Mouse (Mus musculus): ENCODE data around the gene Rbp7. TPM values are rescaled to one million over a fixed set of nuclear protein-coding genes. Genes with fewer than 3 reads are reported as not detected.
A peak's percentile ranks its signal among the peaks of the same experiment; 100 is the strongest.

Gene Rbp7
- total RNA-seq (2017), result not detected in 2 replicates

GRCm38 (mm10) chr4:149454879-149455278 is at the start of gene Rbp7:
Rbp7 (minus strand) TSS chr4:149454978.
- ATAC-seq (replicated peaks in 1 of 2; ENCODE audit: insufficient read depth in 1 of 2, low FRiP score in 2 of 2, low TSS enrichment in 1 of 2, low read depth in 1 of 2, poor library complexity in 2 of 2, severe bottlenecking in 2 of 2), result no peak

GRCm38 (mm10) chr4:149504363-149504762 is 49.6 kb upstream of the Rbp7 start:
- ATAC-seq (replicated peaks in 1 of 2; ENCODE audit: insufficient read depth in 1 of 2, low FRiP score in 2 of 2, low TSS enrichment in 1 of 2, low read depth in 1 of 2, poor library complexity in 2 of 2, severe bottlenecking in 2 of 2), result no peak

DNA sequence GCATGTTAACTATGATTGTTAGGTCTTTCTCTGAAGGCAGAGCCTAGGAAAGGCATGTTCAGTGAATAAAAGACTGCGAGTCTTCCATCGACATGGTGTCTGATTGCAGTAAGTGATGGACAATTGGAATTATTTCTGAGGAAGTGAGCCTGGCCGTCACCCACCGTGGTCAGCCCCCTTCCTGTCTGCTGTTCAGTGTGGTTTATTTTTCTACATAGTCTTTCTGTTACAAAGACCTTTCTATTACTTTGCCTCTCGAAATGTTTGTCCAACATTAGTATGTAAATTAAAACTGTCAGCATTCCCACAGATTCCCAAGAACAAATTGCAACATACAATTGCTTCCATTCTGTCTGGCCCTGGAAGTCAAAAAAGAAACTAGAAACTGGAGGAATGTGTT is 45.0 kb upstream of the Rbp7 start:
- ATAC-seq (replicated peaks in 1 of 2; ENCODE audit: insufficient read depth in 1 of 2, low FRiP score in 2 of 2, low TSS enrichment in 1 of 2, low read depth in 1 of 2, poor library complexity in 2 of 2, severe bottlenecking in 2 of 2), result no peak

- no peak for ATAC-seq (replicated peaks in 1 of 2; ENCODE audit: insufficient read depth in 1 of 2, low FRiP score in 2 of 2, low TSS enrichment in 1 of 2, low read depth in 1 of 2, poor library complexity in 2 of 2, severe bottlenecking in 2 of 2)
Observed at GRCm38 (mm10) chr4:149498901-149499300, 44.1 kb upstream of the Rbp7 start.

- 0 out of 4 replicates have a peak, but pooled peaks of 1 of the 2 experiments have one; percentile 17 for ATAC-seq (replicated peaks in 1 of 2; ENCODE audit: insufficient read depth in 1 of 2, low FRiP score in 2 of 2, low TSS enrichment in 1 of 2, low read depth in 1 of 2, poor library complexity in 2 of 2, severe bottlenecking in 2 of 2)
Observed at GRCm38 (mm10) chr4:149496612-149497011, 41.8 kb upstream of the Rbp7 start.

DNA sequence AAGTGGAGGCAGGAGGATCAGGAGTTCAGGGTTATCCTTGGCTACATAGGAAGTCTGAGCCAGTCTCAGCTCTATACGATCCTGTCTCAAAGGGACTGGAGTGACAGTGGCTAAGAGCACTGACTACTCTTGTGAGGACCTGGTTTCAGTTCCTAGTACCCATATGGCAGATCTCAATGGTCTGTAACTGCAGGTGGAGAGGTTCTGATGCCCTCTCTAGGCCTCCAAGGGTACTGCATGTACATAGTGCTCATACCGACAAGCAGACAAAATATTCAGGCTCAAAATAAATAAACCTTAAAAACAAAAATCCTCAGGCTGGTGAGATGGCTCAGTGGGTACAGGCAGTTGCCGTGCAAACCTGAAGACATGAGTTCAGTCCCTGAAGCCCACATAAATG is 36.4 kb upstream of the Rbp7 start:
- no peak for ATAC-seq (replicated peaks in 1 of 2; ENCODE audit: insufficient read depth in 1 of 2, low FRiP score in 2 of 2, low TSS enrichment in 1 of 2, low read depth in 1 of 2, poor library complexity in 2 of 2, severe bottlenecking in 2 of 2)

DNA sequence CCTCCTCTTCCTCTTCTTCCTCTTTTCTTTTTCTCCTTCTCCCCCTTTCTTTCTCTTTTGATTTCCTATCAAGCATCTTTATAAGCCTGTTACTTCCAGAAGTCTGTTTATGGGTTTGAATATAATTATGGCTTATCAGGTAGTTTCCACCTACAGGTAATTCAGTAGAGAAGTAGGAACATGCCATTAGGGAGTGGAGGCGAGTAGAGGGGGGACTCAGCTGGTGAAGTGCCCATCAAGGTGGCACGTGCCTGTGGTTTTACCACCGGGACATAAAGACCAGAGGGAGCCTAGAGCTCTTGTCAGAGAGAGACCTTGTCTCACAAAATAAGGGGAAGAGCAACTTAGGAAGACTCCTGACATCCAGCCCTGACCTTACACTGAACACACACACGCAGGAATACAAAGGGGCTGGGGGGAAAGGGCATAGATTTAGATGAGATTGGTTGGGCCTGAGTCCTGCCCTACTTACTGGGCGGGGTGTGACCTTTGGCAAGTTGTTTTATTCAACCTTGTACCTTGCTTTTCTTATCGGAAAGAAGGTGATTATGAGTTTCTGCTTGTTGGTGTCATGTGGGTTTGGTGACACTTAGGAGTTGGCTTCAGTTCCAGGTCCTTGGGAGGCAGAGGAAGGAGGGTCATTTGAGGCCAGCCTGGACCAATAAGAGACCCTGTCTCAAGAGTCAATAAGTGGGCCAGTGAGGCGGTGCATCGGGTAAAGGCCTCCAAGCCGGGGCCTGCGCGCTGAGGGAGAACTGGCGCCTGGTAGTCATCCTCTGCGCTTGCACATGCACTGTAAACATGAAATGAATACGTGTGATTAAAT is 34.9 kb upstream of the Rbp7 start:
- no peak for ATAC-seq (replicated peaks in 1 of 2; ENCODE audit: insufficient read depth in 1 of 2, low FRiP score in 2 of 2, low TSS enrichment in 1 of 2, low read depth in 1 of 2, poor library complexity in 2 of 2, severe bottlenecking in 2 of 2)

GRCm38 (mm10) chr4:149487729-149488128 is 33.0 kb upstream of the Rbp7 start:
- ATAC-seq (replicated peaks in 1 of 2; ENCODE audit: insufficient read depth in 1 of 2, low FRiP score in 2 of 2, low TSS enrichment in 1 of 2, low read depth in 1 of 2, poor library complexity in 2 of 2, severe bottlenecking in 2 of 2), result no peak

GRCm38 (mm10) chr4:149485825-149486206 is 31.0 kb upstream of the Rbp7 start:
- ATAC-seq (replicated peaks in 1 of 2; ENCODE audit: insufficient read depth in 1 of 2, low FRiP score in 2 of 2, low TSS enrichment in 1 of 2, low read depth in 1 of 2, poor library complexity in 2 of 2, severe bottlenecking in 2 of 2), result peak; percentile 22 to 35; a peak in 2 of 4 replicates

- ATAC-seq (replicated peaks in 1 of 2; ENCODE audit: insufficient read depth in 1 of 2, low FRiP score in 2 of 2, low TSS enrichment in 1 of 2, low read depth in 1 of 2, poor library complexity in 2 of 2, severe bottlenecking in 2 of 2), result peak; percentile 97 to 99
Observed at GRCm38 (mm10) chr4:149485053-149485824, 30.5 kb upstream of the Rbp7 start, which contains the start of the genes Nmnat1 and Lzic. Nmnat1 (minus strand) TSS chr4:149485202. Lzic (plus strand) TSS chr4:149485229.

GRCm38 (mm10) chr4:149484566-149484965 is 29.8 kb upstream of the Rbp7 start:
- ATAC-seq (replicated peaks in 1 of 2; ENCODE audit: insufficient read depth in 1 of 2, low FRiP score in 2 of 2, low TSS enrichment in 1 of 2, low read depth in 1 of 2, poor library complexity in 2 of 2, severe bottlenecking in 2 of 2), result no peak

GRCm38 (mm10) chr4:149477078-149477477 is 22.3 kb upstream of the Rbp7 start, which contains the start of gene Tmem274:
Tmem274 (plus strand) TSS chr4:149477378.
- no peak for ATAC-seq (replicated peaks in 1 of 2; ENCODE audit: insufficient read depth in 1 of 2, low FRiP score in 2 of 2, low TSS enrichment in 1 of 2, low read depth in 1 of 2, poor library complexity in 2 of 2, severe bottlenecking in 2 of 2)

DNA sequence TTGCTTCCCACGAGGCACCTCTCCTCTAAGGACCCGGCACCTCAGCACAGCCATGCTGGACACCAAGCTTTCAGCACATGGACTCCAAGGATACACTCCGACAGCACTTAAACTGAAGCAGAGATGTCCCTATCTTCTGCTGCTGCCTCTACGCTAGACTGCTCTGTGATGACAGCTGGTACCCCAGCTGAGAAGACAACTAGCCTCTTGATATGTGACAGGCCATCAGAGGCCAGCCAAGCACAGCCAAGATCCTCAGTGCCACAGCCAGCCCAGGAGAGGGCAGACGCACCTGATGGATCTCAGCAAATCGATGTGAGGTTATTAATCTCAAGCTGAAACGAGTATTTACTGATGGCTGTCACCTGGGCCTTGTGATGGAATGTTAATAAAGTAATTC is 20.3 kb upstream of the Rbp7 start:
- ATAC-seq (replicated peaks in 1 of 2; ENCODE audit: insufficient read depth in 1 of 2, low FRiP score in 2 of 2, low TSS enrichment in 1 of 2, low read depth in 1 of 2, poor library complexity in 2 of 2, severe bottlenecking in 2 of 2), result no peak

DNA sequence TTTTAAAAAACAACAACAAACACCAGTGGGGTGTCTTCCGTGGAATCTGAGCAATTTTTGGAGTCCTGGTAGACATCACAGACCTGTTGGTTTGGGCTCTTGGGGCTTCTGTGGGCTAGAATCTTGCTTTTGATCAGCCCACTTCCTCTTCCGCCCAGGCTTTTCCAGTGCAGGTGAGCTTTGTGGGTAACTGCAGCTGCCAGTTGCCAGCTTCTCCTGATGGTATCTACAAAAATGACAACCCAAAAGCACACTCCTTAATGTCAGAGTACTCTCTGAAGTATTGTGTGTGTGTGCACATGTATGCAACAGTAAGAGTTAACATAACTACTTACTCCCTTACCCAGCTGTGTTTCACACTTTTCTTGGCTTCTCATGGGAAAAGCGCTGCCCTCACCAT is 14.8 kb upstream of the Rbp7 start:
- no peak for ATAC-seq (replicated peaks in 1 of 2; ENCODE audit: insufficient read depth in 1 of 2, low FRiP score in 2 of 2, low TSS enrichment in 1 of 2, low read depth in 1 of 2, poor library complexity in 2 of 2, severe bottlenecking in 2 of 2)

DNA sequence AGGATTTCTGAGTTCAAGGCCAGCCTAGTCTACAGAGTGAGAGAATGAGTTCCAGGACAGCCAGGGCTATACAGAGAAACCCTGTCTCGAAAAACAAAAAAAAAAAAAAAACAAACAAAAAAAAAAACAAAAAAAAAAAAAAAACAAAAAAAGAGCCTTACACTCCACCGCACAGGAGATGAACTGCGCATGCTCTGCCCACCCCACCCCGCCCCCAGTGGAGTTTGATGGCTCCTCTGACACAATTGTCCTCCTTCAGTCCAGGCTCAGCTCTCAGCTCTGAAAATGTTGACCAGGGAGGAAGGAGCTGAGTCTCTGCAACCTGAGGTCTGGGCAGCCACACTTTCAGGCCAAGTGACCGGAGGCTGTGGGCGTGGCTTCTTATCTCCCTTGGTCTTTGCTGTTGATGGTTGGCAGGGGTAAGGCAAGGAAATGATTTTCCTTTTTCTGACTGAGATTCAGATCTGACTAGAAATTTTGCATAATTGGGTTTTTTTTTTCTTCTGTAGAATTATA is 8.7 kb upstream of the Rbp7 start:
- no peak for ATAC-seq (replicated peaks in 1 of 2; ENCODE audit: insufficient read depth in 1 of 2, low FRiP score in 2 of 2, low TSS enrichment in 1 of 2, low read depth in 1 of 2, poor library complexity in 2 of 2, severe bottlenecking in 2 of 2)

GRCm38 (mm10) chr4:149462305-149462971 is 7.7 kb upstream of the Rbp7 start:
- ATAC-seq (replicated peaks in 1 of 2; ENCODE audit: insufficient read depth in 1 of 2, low FRiP score in 2 of 2, low TSS enrichment in 1 of 2, low read depth in 1 of 2, poor library complexity in 2 of 2, severe bottlenecking in 2 of 2), result peak in 1 of 2 experiments; percentile 36; a peak in 1 of 4 replicates

DNA sequence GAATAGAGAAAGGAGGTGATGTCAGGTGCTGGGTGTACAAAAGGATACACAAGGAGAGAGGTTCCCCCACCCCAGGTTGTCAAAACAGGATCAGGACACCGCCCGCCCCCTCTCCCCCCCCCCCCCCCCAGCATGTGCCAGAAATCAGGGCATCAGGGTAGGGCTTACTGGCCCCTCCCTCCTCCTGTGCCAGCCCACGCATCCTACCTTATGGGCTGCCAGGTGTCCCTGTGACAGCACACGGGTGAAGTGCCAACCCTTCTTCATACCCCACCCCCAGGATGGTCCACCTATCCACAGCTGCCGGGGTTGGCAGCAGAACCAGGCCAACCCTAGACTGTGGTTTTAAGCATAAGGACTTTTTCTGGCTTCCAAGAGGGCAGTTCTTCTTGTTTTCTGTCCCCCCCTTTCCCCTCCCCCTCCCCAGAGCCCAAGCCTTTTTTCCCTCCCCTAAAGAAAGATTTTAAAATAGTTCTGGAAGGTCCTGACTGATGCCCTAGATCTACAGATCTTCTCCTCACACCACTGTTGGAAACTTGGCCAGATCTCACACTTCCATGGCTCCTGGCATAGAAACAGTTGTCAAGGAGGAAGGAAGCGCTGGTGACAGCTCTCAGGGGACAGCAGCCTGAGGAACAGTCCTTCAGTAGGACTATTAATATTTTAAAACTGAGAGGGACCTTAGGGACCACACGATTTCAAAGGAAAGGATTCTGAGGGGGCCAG is 7.0 kb upstream of the Rbp7 start:
- ATAC-seq (replicated peaks in 1 of 2; ENCODE audit: insufficient read depth in 1 of 2, low FRiP score in 2 of 2, low TSS enrichment in 1 of 2, low read depth in 1 of 2, poor library complexity in 2 of 2, severe bottlenecking in 2 of 2), result peak in 1 of 2 experiments; percentile 23; a peak in 1 of 4 replicates

All from hematopoietic stem cell, adult 5-6 weeks (primary cell).